Mouse (Mus musculus) embryonic fibroblast, embryonic 13.5 days (primary cell): ENCODE results near the gene Prkab1.

Source experiments
- CTCF ChIP-seq: IDR thresholded peaks from 2 replicates; pipeline ENCODE4 v1.5.1; 2011; ENCODE audit warnings: mild to moderate bottlenecking, control low read depth, low read length, moderate library complexity, borderline replicate concordance; ENCODE audit not compliant: insufficient read depth
- POLR2A ChIP-seq: IDR thresholded peaks from 2 replicates; pipeline ENCODE4 v1.6.1; 2011; ENCODE audit warnings: low read depth, mild to moderate bottlenecking, control low read depth, low read length, moderate library complexity

DNA sequence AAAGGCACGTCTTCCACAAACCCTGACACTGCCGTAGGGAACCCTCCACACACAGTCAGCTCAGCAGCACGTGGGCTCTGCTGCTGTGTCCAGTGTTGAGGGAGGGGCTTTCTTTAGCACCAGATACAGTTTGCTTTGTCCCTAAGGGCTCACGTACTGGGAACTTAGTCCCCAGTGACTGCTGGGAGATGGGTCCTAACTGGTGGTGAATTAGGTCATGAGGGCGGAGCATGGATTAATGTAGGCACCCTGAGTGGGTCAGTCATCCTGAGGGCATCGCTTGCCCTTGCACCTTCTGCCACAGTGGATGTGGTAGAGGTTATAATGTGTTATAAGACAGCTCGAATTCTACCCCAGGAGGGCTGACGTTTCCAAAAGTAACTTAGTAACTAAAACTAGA lies 6.9 kb downstream of the Prkab1 start:
- TF ChIP-seq POLR2A (no peak), CTCF (no peak)
